18 mouse cellular contexts compared by ENCODE assay signal in genomic region chr4:149290157-149290750, GRCm38 (mm10). TPM values are rescaled to one million over a fixed set of nuclear protein-coding genes. Genes with fewer than 3 reads are reported as not detected.
DNase-seq lines count a peak whose midpoint lies in the region; ATAC-seq lines count a peak whose summit lies in the region.
"Had no signal": no experiment of that assay in that cellular context is flagged by ENCODE, and none has a peak within 500 bp of the region (broad histone marks: within the 10 kb centered on the region; RNA-seq: fewer than 3 reads in every experiment).

No protein-coding gene starts in this region.

- H3K4me3 ChIP-seq in heart, embryonic 13.5 days = no peak overlapping the region
- H3K4me3 ChIP-seq in heart, embryonic 12.5 days = no peak overlapping the region
- H3K4me3 ChIP-seq: embryonic facial prominence, embryonic 12.5 days; forebrain, embryonic 15.5 days; hindbrain, embryonic 13.5 days; intestine, embryonic 15.5 days had no signal

- 0 out of 2 replicates have a peak overlapping the region, but pooled peaks have one; percentile 20 for H3K27ac ChIP-seq in heart, embryonic 13.5 days (replicated peaks)
- no peak overlapping the region; the same call in 1 of the 2 replicates for H3K27ac ChIP-seq in heart, embryonic 12.5 days (ENCODE audit: poor library complexity, severe bottlenecking)
- H3K27ac ChIP-seq: embryonic facial prominence, embryonic 12.5 days; forebrain, embryonic 15.5 days; hindbrain, embryonic 13.5 days; intestine, embryonic 15.5 days had no signal

- WGBS in heart, embryonic 13.5 days = 80% methylated on average over 7 of the region's 7 CpGs
- WGBS in heart, embryonic 12.5 days = 75% methylated on average over 7 of the region's 7 CpGs

- H3K9me3 ChIP-seq in heart, embryonic 13.5 days = no peaks in the 10 kb centered on the region
- no peaks in the 10 kb centered on the region for H3K9me3 ChIP-seq in heart, embryonic 12.5 days (replicated peaks)
- H3K9me3 ChIP-seq: embryonic facial prominence, embryonic 12.5 days; forebrain, embryonic 15.5 days; hindbrain, embryonic 13.5 days; intestine, embryonic 15.5 days had no signal

- no peak overlapping the region for H3K4me2 ChIP-seq in heart, embryonic 13.5 days
- no peak overlapping the region for H3K4me2 ChIP-seq in heart, embryonic 12.5 days
- H3K4me2 ChIP-seq: embryonic facial prominence, embryonic 12.5 days; forebrain, embryonic 15.5 days; hindbrain, embryonic 13.5 days; intestine, embryonic 15.5 days had no signal

- DNase-seq in adrenal gland, adult (ENCODE audit: inconsistent age in 2 of 2, low spot score in 1 of 2) = peak; percentile 42 to 67
- no peak for DNase-seq in adrenal gland, postnatal 4 days (ENCODE audit: low spot score in 2 of 2)
- peak; percentile 1 for DNase-seq in cerebellum, adult 11-12 months
- no peak for DNase-seq in cerebellum, postnatal 14 days
- DNase-seq in adrenal gland, postnatal 36 days = peak; percentile 22 to 53
- no peak for DNase-seq in layer of hippocampus, adult 18-20 months (ENCODE audit: low spot score in 2 of 2)
- DNase-seq: cerebellum, adult 8-10 months; cerebellum, postnatal 25 days; gastrocnemius, postnatal 10 days; kidney, adult 18-20 months had no signal

- H3K4me1 ChIP-seq in heart, embryonic 13.5 days = peaks cover 46% of the 10 kb centered on the region
- H3K4me1 ChIP-seq in heart, embryonic 12.5 days (replicated peaks) = peaks cover 32% of the 10 kb centered on the region

- peaks cover 36% of the 10 kb centered on the region for H3K36me3 ChIP-seq in heart, embryonic 13.5 days
- peaks cover 18% of the 10 kb centered on the region for H3K36me3 ChIP-seq in heart, embryonic 12.5 days

- no peaks in the 10 kb centered on the region for H3K27me3 ChIP-seq in heart, embryonic 13.5 days (replicated peaks)
- no peaks in the 10 kb centered on the region for H3K27me3 ChIP-seq in heart, embryonic 12.5 days (replicated peaks)
- H3K27me3 ChIP-seq: embryonic facial prominence, embryonic 12.5 days; forebrain, embryonic 15.5 days; hindbrain, embryonic 13.5 days; intestine, embryonic 15.5 days; Patski had no signal

- ATAC-seq in heart, embryonic 13.5 days (ENCODE audit: extremely low read depth, insufficient number of reproducible peaks, low FRiP score, low TSS enrichment) = no peak
- no peak for ATAC-seq in heart, embryonic 12.5 days (ENCODE audit: insufficient number of reproducible peaks, low FRiP score)
- ATAC-seq: activated CD4-positive, CD25-positive, alpha-beta regulatory T cell, adult 4 months; forebrain, embryonic 15.5 days; intestine, embryonic 15.5 days; Patski had no signal

- H3K9ac ChIP-seq in heart, embryonic 13.5 days = no peak overlapping the region
- no peak overlapping the region for H3K9ac ChIP-seq in heart, embryonic 12.5 days
- H3K9ac ChIP-seq: embryonic facial prominence, embryonic 12.5 days; forebrain, embryonic 15.5 days; hindbrain, embryonic 13.5 days; intestine, embryonic 15.5 days had no signal

RNA-seq across cellular contexts. Expression of gene Kif1b, which starts 17.2 kb away (rescaled TPM):
- total RNA-seq in adrenal gland, postnatal 4 days (2021) = 100 to 1,000 TPM; 118 to 124 TPM
- polyA plus RNA-seq in heart, embryonic 13.5 days (2015; fragmentation: Nextera tagmentation; extraction: Ambion mirVana) = 37.8 and 39.9 TPM in 2 replicates
- polyA plus RNA-seq in heart, embryonic 12.5 days (2016; fragmentation: Nextera tagmentation; extraction: Ambion mirVana) = 60.1 and 62.9 TPM in 2 replicates
- 100 to 1,000 TPM; 129 to 168 TPM for total RNA-seq in adrenal gland, postnatal 36 days (2021)
- total RNA-seq in layer of hippocampus, adult 18-20 months (2021) = 100 to 1,000 TPM; 383 to 410 TPM

Comparison
In these comparisons a context has a peak if more than half of its experiments do, and no peak if none do; other contexts are left out.
1. DNase-seq: peak in adrenal gland, adult (2 of 2), cerebellum, adult 11-12 months (single experiment) and adrenal gland, postnatal 36 days (2 of 2); none in adrenal gland, postnatal 4 days (0 of 2), cerebellum, postnatal 14 days (0 of 2) and layer of hippocampus, adult 18-20 months (0 of 2).